Mouse (Mus musculus) megakaryocyte, adult 5-6 weeks (primary cell): Measurements from ENCODE around the gene Klrb1c. TPM values are rescaled to one million over a fixed set of nuclear protein-coding genes. Genes with fewer than 3 reads are reported as not detected.
A peak's percentile ranks its signal among the peaks of the same experiment; 100 is the strongest.
"Not testable (repeated sequence)": the region's sequence is repeated elsewhere in the genome, so short reads cannot be mapped to it uniquely, and the experiment has no call there.

Experiments
- ATAC-seq: 2 replicates; pipeline ENCODE4 v1.8.0; 2016; ENCODE audit warnings: mild to moderate bottlenecking, inconsistent platforms; ENCODE audit not compliant: poor library complexity, severe bottlenecking
- total RNA-seq, 2 experiments: library from RNA; stranded (forward) in 1 of 2; stranded (reverse) in 1 of 2; fragments of 153-499, 151-499 nt in 1 of 2; fragments of 221-1000, 200-1000 nt in 1 of 2; gene quantifications; 2 replicates each; pipeline versions ENCODE4 v1.2.3 to v1.2.4; 2015 to 2017

Gene Klrb1c
- total RNA-seq, 2 experiments from 2014 or later: 4.7 to 6.8 TPM

DNA sequence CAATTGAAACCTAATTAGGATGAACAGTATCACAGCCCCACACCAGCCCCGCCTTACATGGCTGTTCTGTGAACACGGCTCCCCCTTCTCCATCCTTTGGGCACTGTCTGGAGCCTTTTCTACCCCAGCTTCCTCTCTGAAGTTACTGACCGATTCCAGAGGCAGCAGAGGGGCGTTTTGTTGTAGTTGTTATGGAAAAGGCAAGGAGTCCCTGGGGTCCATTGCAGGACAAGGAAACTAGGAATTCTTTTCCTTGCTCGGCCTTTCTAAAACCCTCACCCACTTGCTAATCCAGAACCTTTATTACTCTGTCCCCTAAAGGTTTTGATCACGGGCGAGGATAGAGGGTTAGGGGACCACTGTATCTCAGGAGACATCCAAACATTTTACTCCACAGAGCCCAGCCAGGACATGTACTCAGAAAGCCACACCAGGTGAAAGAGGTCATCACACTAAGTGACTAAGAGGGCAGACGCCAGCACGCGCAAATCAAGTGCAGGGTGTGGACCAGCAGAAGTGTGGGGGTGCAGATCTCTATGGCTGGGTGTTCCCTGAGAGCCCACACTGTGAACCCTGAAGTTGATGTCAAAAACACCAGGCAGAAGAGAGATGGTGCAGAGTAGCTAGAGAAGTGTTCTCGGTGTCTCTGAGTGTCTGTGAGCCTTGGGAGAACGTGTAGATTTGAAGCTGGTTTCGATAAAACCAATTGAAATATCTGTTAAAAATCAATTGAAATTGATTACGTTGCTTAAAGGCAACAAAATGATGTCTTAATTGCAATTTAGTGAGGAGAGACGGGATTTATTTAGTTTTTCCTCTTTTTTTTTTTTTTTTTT, 9.1 kb upstream of the Klrb1c start:
- ATAC-seq: peak; percentile 2; the same call in 1 of the 2 replicates

DNA sequence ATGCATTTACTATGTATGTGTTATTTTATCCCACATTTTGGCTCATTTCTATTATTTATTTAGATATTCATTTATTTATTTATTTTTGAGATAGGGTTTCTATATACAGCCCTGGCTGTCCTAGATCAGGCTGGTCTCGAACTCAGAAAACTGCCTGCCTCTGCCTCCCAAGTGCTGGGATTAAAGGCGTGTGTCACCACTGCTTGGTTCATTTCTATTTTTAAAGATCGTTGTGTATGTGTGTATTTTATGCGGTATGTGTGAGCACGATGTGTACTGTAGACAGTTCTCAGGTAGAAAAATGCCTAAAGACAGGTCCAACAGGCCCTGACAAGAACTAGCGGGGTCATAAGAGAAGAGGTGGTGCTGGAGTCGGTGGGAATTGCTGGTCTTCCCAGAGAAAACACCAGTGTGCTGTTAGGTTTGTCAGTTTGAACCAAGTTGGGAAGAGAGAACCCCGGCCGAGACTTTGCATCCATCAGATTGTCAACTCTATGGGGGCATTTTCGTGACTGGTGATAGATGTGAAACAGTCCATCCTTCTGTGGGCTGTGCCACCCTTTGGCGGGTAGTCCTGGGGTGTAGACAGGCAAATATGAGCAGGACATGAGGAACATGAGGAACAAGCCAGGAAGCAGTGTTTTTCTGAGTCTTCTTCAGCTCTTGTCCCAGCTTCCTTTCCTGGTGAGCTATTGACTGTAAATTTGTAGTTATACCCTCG, 8.3 kb upstream of the Klrb1c start:
- no peak for ATAC-seq

DNA sequence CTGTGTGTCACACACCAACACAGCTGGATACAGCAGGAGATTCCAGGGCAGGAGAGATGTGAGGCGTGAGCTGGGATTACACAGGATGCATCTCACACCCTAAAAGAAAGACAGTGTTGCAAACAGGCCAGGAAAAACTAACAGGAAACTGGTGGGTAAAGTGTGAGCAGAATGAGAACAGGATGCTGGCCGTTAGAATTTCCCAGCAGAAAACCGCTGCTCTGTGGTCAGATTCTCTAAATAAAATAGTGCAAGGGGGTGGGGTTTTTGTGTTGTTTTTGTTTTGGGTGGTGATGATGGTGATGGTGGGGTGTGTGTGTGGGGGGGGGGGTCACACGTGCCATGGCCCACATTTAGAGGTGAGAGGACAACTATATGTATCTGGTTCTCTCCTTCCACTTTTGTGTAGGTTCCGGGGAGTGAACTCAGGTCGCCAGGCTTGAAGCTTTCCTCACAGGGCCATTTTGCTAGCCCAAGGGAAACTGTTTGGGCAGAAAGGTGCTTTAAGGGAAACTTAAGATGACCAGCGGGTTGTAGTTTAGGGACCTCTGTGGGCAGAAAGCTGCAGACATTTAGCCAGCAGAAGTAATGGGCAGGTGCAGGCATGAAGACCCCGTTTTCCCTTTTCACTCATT, 7.4 kb upstream of the Klrb1c start:
- ATAC-seq: no peak

DNA sequence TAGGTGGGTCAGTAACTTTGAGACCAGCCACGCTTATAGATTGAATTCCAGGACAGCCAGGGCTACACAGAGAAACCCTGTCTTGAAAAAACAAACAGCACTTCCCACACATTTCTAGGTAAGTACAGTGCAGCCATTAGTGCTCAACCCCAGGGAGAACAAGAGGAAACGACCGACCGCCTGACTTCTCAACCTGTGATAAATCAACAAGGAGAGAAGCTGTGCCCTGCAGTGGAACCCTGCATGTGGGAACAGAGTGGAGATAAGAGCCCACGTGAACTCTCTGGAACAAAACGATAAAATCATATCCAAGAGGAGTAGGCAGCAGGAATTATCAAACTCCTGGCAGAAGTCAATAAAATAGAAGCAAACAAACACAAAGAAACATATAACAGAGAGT, 4.7 kb upstream of the Klrb1c start:
- ATAC-seq: no peak

DNA sequence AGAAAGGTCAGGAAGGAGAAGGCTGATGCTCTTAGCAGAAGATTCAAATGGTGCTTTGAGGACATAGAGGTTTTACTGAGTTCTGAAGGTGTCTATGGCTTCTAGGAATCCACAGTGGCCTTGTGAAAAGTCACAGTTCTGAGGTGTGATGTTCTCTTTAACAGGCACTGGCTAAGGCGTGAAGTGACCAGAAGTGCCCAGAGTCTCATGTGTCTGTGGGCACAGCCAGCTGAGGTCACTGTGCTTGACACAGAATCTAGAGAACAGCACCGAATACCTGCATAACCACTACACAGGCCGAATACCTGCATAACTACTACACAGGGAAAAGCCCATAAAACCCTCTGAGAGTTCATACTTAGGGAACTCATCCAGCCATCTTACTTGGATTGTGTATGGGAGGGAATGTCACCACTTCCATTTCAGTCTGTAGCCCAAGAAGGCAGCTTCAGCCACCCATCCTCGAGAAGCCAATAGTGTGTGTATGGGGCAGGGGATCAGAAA, 1.5 kb upstream of the Klrb1c start:
- peak; percentile 29 for ATAC-seq

DNA sequence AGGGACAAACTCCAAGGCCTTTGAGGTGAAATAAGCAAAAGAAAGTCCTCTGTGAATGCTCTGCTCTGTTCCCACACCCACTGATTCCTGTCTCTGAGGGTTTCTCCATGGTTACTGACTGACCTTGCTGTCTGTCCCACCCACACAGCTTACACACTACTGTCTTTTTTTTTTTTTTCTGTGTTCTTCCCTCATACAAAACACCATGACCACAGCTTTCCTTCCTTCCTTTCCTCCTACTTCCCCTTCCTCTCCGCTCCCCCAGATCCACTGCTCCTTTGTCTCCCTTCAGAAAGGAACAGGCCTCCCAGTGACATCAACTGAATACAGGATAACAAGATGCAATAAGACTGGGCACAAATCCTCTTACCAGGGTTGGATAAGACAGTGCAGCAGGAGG, 498 bp downstream of the Klrb1c start:
- ATAC-seq: peak; percentile 30

DNA sequence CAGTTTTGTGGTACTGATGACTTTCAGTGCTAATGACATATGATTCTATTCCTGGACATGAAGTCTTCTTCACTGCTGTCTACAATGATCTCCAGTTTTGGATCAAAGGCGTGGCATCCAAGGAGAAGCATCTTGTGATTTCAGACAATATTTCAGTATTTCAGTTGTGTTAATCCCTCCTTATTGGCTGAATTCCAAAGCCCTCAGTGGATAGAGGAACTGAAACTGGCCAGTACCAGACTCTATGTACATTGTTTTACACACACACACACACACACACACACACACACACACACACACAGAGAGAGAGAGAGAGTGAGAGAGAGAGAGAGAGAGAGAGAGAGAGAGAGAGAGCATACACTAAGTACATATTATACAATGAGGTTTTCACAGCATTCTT, 2.6 kb downstream of the Klrb1c start:
- ATAC-seq: peak; percentile 37

DNA sequence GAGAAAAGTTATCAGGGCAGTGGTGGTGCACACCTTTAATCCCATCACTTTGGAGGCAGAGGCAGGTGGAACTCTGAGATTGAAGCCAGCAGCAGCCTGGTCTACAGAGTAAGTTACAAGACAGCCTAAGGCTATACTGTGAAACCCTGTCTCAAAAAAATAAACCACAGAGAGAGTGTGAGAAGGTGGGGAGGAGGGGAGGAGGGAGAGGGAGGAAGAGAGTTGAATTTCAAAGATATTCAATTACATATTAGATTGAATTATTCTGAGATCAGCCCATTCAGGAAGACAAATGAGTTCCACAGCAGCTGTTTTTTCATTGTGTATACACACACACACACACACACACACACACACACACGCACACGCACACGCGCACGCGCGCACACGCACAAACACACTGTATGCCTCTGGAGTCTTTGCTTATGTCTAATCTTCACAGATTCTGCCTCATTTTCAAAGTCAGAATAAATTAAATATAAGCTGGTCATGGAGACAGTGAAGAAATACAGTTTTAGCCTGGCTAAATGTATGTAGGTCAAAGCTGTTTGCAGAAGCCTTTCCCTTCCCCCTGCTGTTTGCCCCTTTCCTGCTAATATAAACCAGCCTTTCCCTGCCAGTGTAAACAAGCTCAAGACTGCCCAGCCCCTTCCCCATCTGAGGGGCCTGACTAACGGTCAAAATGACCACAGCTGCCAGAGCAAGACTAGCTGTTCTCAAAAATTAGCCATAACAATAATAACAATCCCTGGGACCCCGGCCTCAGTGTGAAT, 19.3 kb downstream of the Klrb1c start:
- no peak for ATAC-seq

DNA sequence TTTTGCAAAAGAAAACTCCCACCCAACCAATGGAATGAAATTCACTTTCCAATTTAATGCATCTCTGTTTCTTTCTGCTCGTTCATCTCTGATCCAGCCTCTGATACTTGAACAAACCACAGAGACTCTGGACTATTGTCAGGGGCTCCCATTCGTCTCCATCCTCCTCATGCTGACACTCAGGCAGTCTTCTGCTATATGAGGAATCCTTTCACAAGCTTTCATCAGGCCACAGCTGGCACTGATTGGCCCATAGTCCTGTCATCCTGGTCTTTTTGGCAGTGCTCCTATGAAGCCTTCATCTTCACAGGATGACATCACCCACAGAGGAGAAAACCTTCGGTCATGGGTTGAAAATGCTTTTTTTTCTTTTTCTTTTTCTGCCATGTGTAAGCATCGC, 21.0 kb downstream of the Klrb1c start:
- no peak for ATAC-seq

DNA sequence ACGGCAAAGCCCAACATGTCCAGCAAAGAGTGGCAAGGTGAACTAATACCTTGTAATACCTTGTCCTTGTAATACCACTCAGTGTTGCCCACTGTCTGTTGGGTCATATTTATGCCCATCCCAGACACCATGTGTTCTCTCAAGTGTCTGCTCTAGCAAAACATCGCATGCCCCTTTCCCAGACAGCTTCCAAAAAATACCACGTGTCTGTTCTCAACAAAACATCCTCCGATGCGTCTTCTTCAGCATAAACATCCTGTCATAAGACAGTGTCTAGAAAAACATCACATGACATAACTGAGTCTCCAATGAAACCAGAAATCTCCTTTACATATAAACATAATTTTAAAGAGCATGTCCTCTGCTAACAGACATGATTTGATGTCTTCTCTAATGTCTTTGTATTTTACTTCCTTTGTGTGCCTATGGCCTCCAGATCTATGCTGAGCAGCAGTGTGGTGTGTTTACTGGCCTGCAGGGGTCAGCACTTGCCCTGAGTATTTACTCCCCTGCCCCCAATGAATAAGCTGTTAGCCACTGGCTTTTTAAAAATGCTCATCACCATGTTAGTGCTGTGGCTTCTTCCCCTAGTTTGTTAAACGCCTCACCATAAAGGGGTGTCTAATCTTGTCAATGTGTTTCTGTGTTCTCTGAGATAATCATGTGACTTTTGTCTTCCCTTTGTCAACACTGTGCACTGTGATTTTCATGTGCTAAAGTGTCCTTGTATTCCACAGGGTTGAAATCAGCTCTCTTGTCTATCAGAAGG, 22.3 kb downstream of the Klrb1c start:
- ATAC-seq: peak; percentile 75

DNA sequence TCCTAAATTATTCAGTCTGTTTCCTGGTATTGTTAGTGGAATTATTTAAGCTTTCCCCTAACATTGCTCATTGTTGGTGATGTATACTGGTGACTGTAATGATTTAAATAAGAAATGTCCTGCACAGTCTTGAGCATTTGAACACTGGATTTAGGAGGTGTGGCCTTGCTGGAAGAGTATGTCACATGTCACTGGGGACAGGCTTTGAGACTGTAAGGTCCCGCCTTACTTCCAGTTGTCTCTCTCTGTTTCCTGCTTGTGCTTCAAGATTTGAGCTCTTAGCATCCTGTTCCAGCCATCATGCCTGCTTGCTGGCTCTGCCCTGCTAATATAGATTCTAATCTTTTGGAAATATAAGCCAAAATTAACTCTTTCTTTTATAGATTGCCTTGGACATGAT, 23.8 kb downstream of the Klrb1c start:
- ATAC-seq: no peak

DNA sequence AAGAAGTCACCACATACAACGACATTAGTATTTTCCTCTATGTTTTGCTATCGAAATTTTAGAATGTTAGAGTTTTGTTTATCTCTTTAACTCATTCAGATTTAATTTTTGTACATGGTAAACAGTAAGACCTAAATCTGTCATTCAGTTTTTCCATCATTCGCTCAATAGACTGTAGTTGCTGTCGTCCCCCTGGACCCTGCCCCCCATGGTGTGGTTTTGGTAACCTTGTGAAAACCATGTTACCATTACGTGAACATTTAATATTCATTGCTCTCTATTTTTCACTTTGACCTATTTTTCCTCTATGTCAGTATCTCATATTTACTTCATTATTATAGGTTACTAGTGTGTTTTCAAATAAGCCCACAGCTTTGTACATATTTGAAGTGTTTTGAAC, 24.4 kb downstream of the Klrb1c start:
- no peak for ATAC-seq

DNA sequence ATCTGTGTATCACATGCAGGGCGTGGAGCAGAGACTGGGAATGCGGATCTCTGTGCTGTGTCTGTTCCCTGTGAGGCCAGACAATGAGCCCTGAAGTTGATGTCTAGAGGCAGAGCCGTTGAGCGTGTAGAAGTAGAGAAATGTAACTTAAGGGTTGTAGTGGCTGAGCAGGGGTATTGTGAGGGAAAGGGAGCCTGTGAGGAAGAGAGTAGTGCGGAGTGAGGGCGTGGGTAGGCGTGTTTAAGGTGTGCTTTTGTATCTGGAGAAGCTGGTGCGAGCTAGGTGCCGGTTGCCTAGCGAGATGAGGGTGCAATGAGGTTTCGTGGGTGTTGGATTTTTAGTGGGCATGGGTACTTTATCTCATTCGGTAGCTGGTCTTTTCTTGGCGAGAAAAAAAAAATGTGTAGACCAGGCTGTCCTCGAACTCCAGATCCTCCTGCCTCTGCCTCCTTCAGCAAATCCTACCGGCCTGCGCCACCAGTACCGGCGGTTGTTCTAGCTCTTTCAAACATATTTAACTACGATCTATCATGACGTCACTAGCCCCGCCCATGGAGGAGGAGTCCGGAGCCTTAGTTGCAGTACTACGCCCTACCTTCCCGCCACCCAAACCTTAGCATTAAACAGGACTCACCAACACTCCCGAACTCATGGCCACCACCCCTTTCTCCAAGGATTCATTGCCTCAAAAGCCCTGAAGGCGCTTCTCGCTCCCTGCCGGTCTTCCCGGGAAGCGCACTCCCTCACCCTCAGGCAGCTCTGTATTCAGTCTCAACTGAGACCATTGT, 25.1 kb downstream of the Klrb1c start:
- peak; percentile 58 for ATAC-seq

DNA sequence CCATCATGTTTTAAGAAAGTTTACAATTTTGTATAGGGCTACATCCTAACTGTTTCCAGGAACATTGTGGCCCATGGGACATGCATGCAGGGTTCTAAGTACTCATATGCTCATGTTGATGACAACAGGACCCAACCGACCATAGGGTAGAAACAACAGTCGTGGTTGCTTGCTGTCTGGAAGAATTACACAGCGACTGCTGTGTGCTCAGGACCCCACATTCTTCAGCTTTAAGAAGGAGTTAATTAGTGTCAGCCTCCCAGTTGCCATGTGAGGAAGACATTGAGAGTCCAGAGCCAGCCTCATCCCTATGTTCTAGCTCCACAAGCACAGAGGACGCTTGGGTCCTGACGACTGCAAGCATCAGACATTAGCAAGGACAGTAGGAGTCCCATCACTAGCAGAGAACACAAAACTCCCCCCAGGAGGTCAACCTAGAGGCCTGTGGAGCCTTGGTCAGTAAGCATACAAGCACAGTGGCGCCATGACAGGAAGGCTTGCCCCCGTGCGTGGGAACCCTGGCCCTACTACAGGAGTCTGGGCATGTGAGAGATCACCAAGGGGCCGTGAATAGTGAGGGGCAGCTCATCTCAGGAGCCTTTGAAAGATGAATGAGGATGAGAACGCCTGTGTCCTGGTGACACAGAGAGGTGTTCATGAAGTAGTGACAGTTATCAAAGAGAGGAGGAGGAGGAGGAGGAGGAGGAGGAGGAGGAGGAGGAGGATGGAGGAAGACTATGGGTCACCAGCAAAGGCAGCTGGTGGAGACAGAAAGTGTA, 25.9 kb downstream of the Klrb1c start:
- ATAC-seq: not testable (repeated sequence)

DNA sequence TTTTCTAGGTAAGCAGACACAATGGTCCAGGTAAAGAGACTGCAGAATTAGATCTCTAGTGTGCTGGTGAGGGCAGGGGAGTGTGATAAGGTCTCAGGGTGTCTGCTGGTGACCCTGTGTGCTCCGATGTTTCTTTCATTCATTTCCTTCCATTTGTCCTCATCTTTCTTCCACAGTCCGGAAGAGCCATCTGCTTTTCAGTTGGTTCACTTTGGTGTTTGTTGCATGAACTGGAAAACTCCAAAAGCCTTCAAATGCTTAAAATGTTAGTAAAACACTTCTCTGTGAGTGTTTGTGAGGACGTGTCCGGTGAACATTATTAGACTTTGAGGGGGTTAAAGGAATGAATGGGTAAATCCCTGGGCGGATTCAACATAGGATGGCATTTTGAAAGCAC, 27.9 kb downstream of the Klrb1c start:
- ATAC-seq: no peak

DNA sequence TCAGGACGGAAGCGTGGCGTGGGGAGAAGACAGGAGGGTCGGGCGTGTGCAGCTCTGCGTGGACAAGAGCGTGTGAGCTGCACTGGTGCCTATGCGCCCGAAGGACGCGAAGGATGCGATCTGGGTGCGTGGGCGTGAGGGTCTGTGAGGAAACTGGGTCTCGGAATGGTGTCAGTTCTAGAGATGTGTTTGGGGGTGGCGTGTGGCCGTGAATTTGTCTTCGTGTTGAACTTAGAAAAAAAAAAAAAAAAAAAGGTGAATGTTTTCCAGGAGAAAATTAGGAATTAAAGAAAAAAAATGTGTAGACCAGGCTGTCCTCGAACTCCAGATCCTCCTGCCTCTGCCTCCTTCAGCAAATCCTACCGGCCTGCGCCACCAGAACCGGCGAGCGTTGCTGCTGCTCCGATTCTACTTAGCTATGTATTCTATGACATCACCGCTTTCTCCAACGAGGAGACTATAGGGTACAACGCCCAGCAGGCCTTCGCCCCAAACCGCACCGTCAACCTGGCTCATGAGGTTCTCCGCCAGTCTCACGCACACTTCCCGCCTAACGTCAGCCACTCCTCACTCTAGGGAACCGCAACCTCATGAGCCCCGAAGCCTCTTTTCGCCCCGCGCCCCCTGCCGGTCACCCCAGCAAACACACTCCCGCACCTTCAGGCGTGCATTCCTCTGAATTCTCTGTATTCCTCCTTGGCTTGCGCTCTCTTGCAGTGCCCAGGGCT, 28.4 kb downstream of the Klrb1c start:
- ATAC-seq: peak; percentile 76

DNA sequence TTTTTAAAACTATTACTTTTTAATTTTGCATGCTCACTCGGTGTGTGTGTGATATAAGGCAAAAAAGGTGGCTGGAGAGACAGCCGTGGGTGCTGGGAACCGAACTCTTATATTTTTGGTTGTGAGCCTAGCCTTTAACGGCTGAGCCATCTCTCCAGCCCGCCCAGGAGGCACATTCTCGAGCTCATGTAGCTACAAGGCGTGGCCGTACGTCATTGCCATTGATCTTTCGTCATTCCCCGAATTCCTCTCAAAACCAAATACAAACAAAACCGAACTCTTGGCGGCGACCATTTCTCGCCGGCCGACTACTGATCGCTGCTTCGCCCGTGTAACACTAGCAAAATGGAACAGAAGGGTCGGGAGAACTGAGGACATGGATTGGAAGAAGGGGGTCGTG, 29.0 kb downstream of the Klrb1c start:
- ATAC-seq: peak; percentile 48
